Mouse (Mus musculus) midbrain, embryonic 11.5 days (tissue): ENCODE data around the gene Pced1b. TPM values are rescaled to one million over a fixed set of nuclear protein-coding genes. Genes with fewer than 3 reads are reported as not detected.
A peak's percentile ranks its signal among the peaks of the same experiment; 100 is the strongest.
"Not testable (repeated sequence)": the region's sequence is repeated elsewhere in the genome, so short reads cannot be mapped to it uniquely, and the experiment has no call there.

Experiments used
- ATAC-seq: fragments of 200-750 bp; cut with Nextera tagmentation; 2 replicates; pipeline ENCODE4 v1.8.0; 2017; ENCODE audit warnings: moderate TSS enrichment, moderate library complexity; ENCODE audit not compliant: low FRiP score
- DNase-seq: peaks from one replicate; pipeline ENCODE4 v3.0.0; 2015; ENCODE audit warnings: low spot score; ENCODE audit errors: missing footprints
- H3K27ac ChIP-seq: fragments of 300-500 bp; sonication (generic); 2 replicates; pipeline ENCODE4 v1.5.1; 2014; ENCODE audit warnings: low read depth, low read length
- H3K27me3 ChIP-seq: fragments of 300-500 bp; sonication (generic); 2 replicates; pipeline ENCODE4 v1.6.1; 2014; ENCODE audit warnings: mild to moderate bottlenecking, low read length, moderate library complexity, mixed read lengths; ENCODE audit not compliant: control insufficient read depth, insufficient read depth
- H3K36me3 ChIP-seq: fragments of 300-500 bp; sonication (generic); 2 replicates; pipeline ENCODE4 v1.6.1; 2014; ENCODE audit warnings: mild to moderate bottlenecking, low read length, moderate library complexity, mixed read lengths; ENCODE audit not compliant: control insufficient read depth, insufficient read depth
- H3K4me1 ChIP-seq: fragments of 300-500 bp; sonication (generic); 2 replicates; pipeline ENCODE4 v1.6.1; 2014; ENCODE audit warnings: low read length; ENCODE audit not compliant: control insufficient read depth, insufficient read depth
- H3K4me2 ChIP-seq: fragments of 300-500 bp; sonication (generic); 2 replicates; pipeline ENCODE4 v1.6.1; 2014; ENCODE audit warnings: mild to moderate bottlenecking, moderate library complexity
- H3K4me3 ChIP-seq: fragments of 300-500 bp; sonication (generic); 2 replicates; pipeline ENCODE4 v1.5.1; 2014; ENCODE audit warnings: low read depth, low read length
- H3K9ac ChIP-seq: fragments of 300-500 bp; sonication (generic); 2 replicates; pipeline ENCODE4 v1.6.1; 2014; ENCODE audit warnings: low read length
- H3K9me3 ChIP-seq: fragments of 300-500 bp; sonication (generic); 2 replicates; pipeline ENCODE4 v1.6.1; 2016; ENCODE audit warnings: low read length; ENCODE audit not compliant: control insufficient read depth
- WGBS: fragments of 180-500 bp; shearing (Covaris S2); extraction: QIAGEN DNeasy Blood & Tissue Kit; methylation state at CpG from one replicate; pipeline ENCODE4 v1.1.7; 2014; 5-methylcytosine and 5-hydroxymethylcytosine counted together
- polyA plus RNA-seq: library from polyadenylated mRNA; unstranded; fragments of >200 nt; fragmentation: Nextera tagmentation; extraction: Ambion mirVana; gene quantifications from 2 replicates; pipeline ENCODE4 v1.2.1, GENCODE M21; 2014

Gene Pced1b
- polyA plus RNA-seq, 1 experiment from 2014 or later = 4.0 TPM

GRCm38 (mm10) chr15:97348566-97349315 is 101.8 kb downstream of the Pced1b start:
- Histone ChIP-seq H3K27ac (no peak overlapping the region), H3K4me2 (no peak overlapping the region), H3K27me3 (no peaks in the 10 kb centered on the region), H3K4me3 (no peak overlapping the region), H3K36me3 (no peaks in the 10 kb centered on the region), H3K9me3 (no peaks in the 10 kb centered on the region), H3K4me1 (no peaks in the 10 kb centered on the region), H3K9ac (no peak overlapping the region)
- DNase-seq = peak; percentile 78
- ATAC-seq = no peak
- 86% methylated on average over 24 of the region's 24 CpGs for WGBS

DNA sequence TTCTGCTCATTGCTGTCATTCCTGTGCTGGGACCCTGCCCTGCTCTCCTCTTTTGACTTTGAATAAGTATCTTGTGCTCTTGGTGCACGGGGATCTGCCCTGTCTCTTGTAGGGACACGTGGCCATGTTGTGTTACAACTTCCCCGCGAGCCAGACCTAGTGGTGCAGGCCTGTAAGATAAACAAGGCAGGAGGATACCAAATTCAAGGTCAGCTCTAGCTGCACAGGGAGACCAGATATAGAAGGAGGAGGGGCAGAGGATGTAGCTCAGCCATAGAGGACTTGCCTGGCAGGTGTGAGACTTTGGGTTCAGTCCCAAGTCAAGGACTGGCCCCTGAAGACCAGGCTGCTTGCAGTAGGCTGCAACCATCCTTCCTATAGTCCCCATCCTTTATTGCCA is 103.6 kb downstream of the Pced1b start:
- H3K27ac ChIP-seq = no peak overlapping the region
- no peak for DNase-seq
- WGBS = 84% methylated on average over 4 of the region's 4 CpGs
- no peaks in the 10 kb centered on the region for H3K4me1 ChIP-seq
- ATAC-seq = no peak
- no peaks in the 10 kb centered on the region for H3K9me3 ChIP-seq
- no peaks in the 10 kb centered on the region for H3K27me3 ChIP-seq
- H3K4me3 ChIP-seq = no peak overlapping the region
- no peaks in the 10 kb centered on the region for H3K36me3 ChIP-seq
- H3K9ac ChIP-seq = no peak overlapping the region
- no peak overlapping the region for H3K4me2 ChIP-seq

DNA sequence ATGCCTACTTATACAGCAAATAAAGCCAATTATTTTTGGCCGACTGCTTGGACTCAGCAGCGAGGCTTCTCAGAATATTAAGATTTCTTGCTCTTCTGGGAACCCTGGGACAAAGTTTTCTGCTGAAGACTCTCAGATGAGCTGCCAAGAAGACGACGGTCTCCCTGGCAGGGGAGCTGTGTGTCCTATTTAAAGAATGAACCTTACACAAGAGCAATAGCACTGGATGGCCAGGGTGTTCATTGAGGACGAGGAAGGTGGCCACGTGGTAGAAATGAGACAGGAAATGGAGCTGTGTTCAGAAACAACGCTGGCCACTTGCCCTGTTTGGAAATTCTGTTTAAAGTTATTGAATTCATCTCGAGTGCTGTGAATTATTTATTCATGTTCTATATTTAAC is 104.1 kb downstream of the Pced1b start:
- no peak overlapping the region for H3K4me3 ChIP-seq

DNA sequence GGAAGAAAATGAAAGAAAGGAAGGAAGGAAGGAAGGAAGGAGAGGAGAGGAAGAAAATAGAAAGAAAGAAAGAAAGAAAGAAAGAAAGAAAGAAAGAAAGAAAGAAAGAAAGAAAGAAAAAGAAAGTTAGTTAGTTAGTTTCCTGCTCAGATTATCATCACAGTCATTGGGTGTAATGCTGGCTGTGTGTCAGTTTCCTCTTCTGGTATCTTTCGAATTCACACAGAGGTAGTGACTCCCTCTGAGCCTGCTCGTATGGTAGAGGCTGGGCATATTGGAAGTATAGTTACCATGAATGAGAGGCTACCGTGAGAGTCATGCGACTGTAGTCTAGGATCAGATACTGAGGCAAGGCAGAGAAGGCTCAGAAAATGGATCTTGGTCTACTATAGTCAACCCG is 104.8 kb downstream of the Pced1b start:
- no peaks in the 10 kb centered on the region for H3K4me1 ChIP-seq
- WGBS = 91% methylated on average over 5 of the region's 5 CpGs
- no peak overlapping the region for H3K9ac ChIP-seq
- H3K9me3 ChIP-seq = no peaks in the 10 kb centered on the region
- no peak overlapping the region for H3K4me2 ChIP-seq
- H3K27ac ChIP-seq = no peak overlapping the region
- ATAC-seq = no peak
- H3K27me3 ChIP-seq = no peaks in the 10 kb centered on the region
- H3K4me3 ChIP-seq = no peak overlapping the region
- DNase-seq = no peak
- no peaks in the 10 kb centered on the region for H3K36me3 ChIP-seq

More for the DNA sequence above, 104.1 kb downstream of the Pced1b start:
- 86% methylated on average over 8 of the region's 8 CpGs for WGBS
- no peak overlapping the region for H3K27ac ChIP-seq
- H3K36me3 ChIP-seq = no peaks in the 10 kb centered on the region
- H3K4me2 ChIP-seq = no peak overlapping the region
- no peaks in the 10 kb centered on the region for H3K9me3 ChIP-seq
- peak; percentile 79 for DNase-seq
- no peak overlapping the region for H3K9ac ChIP-seq
- H3K4me1 ChIP-seq = no peaks in the 10 kb centered on the region
- ATAC-seq = no peak
- no peaks in the 10 kb centered on the region for H3K27me3 ChIP-seq

- DNase-seq (peak; percentile 75), ATAC-seq (no peak)
- WGBS = 83% methylated on average over 9 of the region's 9 CpGs
- no peaks in the 10 kb centered on the region for H3K9me3 ChIP-seq
- no peak overlapping the region for H3K4me2 ChIP-seq
- H3K27ac ChIP-seq = no peak overlapping the region
- H3K36me3 ChIP-seq = no peaks in the 10 kb centered on the region
- H3K4me1 ChIP-seq = no peaks in the 10 kb centered on the region
- no peak overlapping the region for H3K4me3 ChIP-seq
- H3K27me3 ChIP-seq = no peaks in the 10 kb centered on the region
- no peak overlapping the region for H3K9ac ChIP-seq
Measured at GRCm38 (mm10) chr15:97355676-97356303, 108.9 kb downstream of the Pced1b start.

DNA sequence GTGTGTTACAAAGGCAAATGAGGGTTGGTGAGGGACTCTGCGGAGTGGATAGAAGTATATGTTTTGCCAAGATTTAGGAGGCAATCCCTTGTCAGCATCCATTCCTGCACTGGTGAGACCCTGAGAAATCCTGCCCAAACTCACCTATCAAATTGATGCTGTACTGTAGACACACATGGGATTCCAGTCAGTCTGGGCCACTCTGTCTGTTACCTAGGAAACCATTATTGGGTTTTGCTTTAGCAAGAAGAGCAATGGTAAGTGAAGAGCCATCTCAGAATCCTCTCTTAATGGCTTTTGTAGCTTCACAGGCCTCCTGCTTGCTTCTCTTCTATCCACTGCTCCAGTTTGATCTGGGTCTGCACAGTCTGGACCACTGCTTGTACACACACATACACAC is 110.1 kb downstream of the Pced1b start:
- Histone ChIP-seq H3K9ac (no peak overlapping the region), H3K4me1 (no peaks in the 10 kb centered on the region), H3K27ac (no peak overlapping the region), H3K36me3 (no peaks in the 10 kb centered on the region), H3K27me3 (no peaks in the 10 kb centered on the region), H3K4me3 (no peak overlapping the region), H3K4me2 (no peak overlapping the region), H3K9me3 (no peaks in the 10 kb centered on the region)
- ATAC-seq (no peak), DNase-seq (peak; percentile 74)
- WGBS = 98% methylated on average over 1 of the region's 1 CpGs

DNA sequence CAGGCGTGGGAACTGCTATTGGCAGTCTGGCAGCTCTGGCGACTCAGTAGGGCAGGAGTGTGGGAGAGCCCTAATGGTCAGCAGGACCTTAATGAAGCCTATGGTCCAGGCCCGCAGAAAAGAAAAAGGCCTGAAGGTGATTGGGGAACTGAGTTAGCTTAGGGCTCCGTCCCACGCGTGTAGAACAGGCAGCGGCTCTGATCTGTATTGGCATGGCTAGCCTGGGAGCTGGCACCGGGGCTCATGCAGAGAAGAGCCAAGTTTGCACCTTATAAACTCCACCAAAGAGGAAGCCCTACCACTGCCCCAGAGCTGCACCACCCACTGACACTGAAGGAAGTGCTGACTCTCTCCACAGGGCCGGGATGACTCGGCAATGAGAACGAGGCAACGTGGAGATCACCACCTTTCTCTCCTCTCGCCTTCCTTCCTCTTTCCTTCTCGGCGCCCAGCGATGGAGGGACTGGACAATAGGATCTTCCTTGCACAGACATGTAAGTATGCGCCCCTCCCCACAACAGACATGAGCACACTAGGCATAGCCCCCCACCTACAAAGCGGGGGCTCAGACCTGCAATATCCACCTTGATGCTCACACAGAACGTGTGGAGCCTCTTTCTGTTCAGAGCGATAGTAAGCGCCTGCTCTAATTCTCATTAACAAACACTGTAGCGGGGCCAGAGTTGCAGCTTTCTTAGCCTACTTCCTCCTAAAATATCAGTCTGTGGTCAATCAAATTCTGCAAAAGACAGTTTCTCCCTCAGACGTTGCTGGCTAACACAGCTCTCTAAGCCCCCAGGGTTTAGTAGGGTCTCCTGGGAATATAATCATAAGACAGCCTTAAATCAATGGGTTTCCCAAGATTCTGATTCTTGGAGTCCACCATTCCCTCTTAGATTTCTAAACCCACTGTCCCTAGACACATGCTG is 114.2 kb downstream of the Pced1b start:
- Histone ChIP-seq H3K4me2 (no peak overlapping the region), H3K27ac (no peak overlapping the region), H3K4me3 (no peak overlapping the region), H3K9me3 (no peaks in the 10 kb centered on the region), H3K36me3 (no peaks in the 10 kb centered on the region), H3K4me1 (no peaks in the 10 kb centered on the region), H3K27me3 (no peaks in the 10 kb centered on the region), H3K9ac (no peak overlapping the region)
- WGBS = 85% methylated on average over 23 of the region's 23 CpGs
- ATAC-seq (no peak), DNase-seq (peak; percentile 12)

DNA sequence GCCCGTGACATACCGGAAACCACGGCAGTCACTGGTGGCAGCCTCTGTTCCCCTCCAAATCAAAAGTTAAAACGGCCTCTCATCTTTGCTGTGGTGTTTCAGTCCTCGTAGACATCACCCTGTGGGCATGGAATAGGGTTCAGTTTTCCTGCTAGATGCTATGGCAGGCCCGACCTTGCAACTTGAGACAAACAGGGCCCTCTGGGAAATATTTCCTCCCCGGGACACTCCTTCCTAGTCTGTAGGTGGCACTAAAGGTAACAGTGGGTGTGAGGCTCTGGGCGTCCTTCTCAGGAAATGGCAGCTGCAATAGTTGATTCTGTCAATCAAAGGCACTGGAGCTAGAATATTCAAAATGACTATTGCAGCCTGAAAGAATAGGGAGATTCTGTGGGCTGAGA is 114.9 kb downstream of the Pced1b start:
- no peaks in the 10 kb centered on the region for H3K9me3 ChIP-seq
- no peak overlapping the region for H3K4me2 ChIP-seq
- no peak overlapping the region for H3K4me3 ChIP-seq
- H3K27me3 ChIP-seq = no peaks in the 10 kb centered on the region
- no peak overlapping the region for H3K9ac ChIP-seq
- peak; percentile 73 for DNase-seq
- no peak for ATAC-seq
- H3K27ac ChIP-seq = no peak overlapping the region
- no peaks in the 10 kb centered on the region for H3K36me3 ChIP-seq
- WGBS = 82% methylated on average over 8 of the region's 8 CpGs
- H3K4me1 ChIP-seq = no peaks in the 10 kb centered on the region

- not testable (repeated sequence) for H3K27ac ChIP-seq, H3K27me3 ChIP-seq, DNase-seq, ATAC-seq, H3K9me3 ChIP-seq, H3K4me2 ChIP-seq, H3K4me1 ChIP-seq, H3K4me3 ChIP-seq, H3K36me3 ChIP-seq, H3K9ac ChIP-seq
- WGBS = 85% methylated on average over 3 of the region's 3 CpGs
Measured at GRCm38 (mm10) chr15:97364271-97364670, 117.4 kb downstream of the Pced1b start.
